Mouse (Mus musculus) G1E (cell line): ENCODE results near the gene Pipox.

Source experiments
- CTCF ChIP-seq: IDR thresholded peaks from 2 replicates; pipeline ENCODE4 v1.5.1; 2012; ENCODE audit warnings: low read depth, low read length, inconsistent platforms, mixed read lengths
- GATA1 ChIP-seq: IDR thresholded peaks from 2 replicates; pipeline ENCODE4 v1.6.1; 2012; ENCODE audit warnings: borderline replicate concordance, low read length, inconsistent platforms, mixed read lengths
- GATA2 ChIP-seq: IDR thresholded peaks from 2 replicates; pipeline ENCODE4 v1.6.1; 2012; ENCODE audit warnings: low read depth, low read length, inconsistent platforms, borderline replicate concordance
- POLR2AphosphoS5 ChIP-seq: IDR thresholded peaks from 2 replicates; pipeline ENCODE4 v1.6.1; 2012; ENCODE audit warnings: low read depth, low read length, inconsistent platforms; ENCODE audit not compliant: insufficient replicate concordance
- TAL1 ChIP-seq: conservative IDR thresholded peaks from 2 replicates; pipeline ENCODE4 v1.6.1; 2012; ENCODE audit warnings: low read depth, low read length, inconsistent platforms, mixed read lengths

DNA sequence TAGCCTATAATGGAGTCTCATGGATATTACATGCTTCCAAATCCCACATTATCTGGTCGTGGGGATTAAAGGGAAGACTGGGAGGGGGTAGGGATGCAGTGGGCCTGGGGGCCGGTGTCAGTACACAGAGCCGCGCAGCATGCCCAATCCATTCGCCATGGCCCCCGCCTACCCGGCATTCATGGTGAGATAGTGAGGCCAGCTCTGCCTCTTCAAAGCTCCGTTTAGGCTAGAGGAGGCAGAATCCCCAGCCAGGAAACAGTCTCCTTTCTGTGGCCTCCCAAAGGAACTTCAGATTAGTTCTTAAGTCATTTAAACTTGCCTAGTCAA lies 8.7 kb downstream of the Pipox start:
- TF ChIP-seq TAL1 (no peak), CTCF (no peak), GATA1 (no peak), POLR2AphosphoS5 (no peak), GATA2 (no peak)
